Mouse (Mus musculus) limb, embryonic 10.5 days (tissue): ENCODE measurements around the gene Zfp748. TPM values are rescaled to one million over a fixed set of nuclear protein-coding genes. Genes with fewer than 3 reads are reported as not detected.

Source experiments
- polyA plus RNA-seq: library from polyadenylated mRNA; unstranded; fragments of >200 nt; fragmentation: Nextera tagmentation; extraction: Ambion mirVana; gene quantifications from 2 replicates; pipeline ENCODE4 v1.2.1, GENCODE M21; 2016

Zfp748 gene
- polyA plus RNA-seq, 1 experiment from 2014 or later: 18.5 TPM

Other genes starting within 250 kb of the Zfp748 start
- gene Zfp457, start 247.3 kb downstream of the Zfp748 start, polyA plus RNA-seq: 0.24 and 0.50 TPM in 2 replicates
- 1.4 and 1.7 TPM in 2 replicates for gene Zfp595, start 221.3 kb downstream of the Zfp748 start, polyA plus RNA-seq
- gene Gm28044, start 193.3 kb downstream of the Zfp748 start, polyA plus RNA-seq: not detected in 2 replicates
- 0.93 and 1.2 TPM in 2 replicates for gene Zfp953, start 193.2 kb downstream of the Zfp748 start, polyA plus RNA-seq
- gene Gm28041, start 178.1 kb downstream of the Zfp748 start, polyA plus RNA-seq: 0.35 TPM in 1 of 2 replicates, not detected in the other
- gene Zfp456, start 178.0 kb downstream of the Zfp748 start, polyA plus RNA-seq: 0.78 and 1.2 TPM in 2 replicates
- gene Zfp429, start 154.0 kb downstream of the Zfp748 start, polyA plus RNA-seq: 2.7 and 6.0 TPM in 2 replicates
- 1.2 TPM in 2 replicates for gene Zfp459, start 132.4 kb downstream of the Zfp748 start, polyA plus RNA-seq
- 6.8 and 10.1 TPM in 2 replicates for gene Zfp874a, start 102.2 kb downstream of the Zfp748 start, polyA plus RNA-seq
- 1.5 and 2.5 TPM in 2 replicates for gene Zfp874b, start 69.6 kb downstream of the Zfp748 start, polyA plus RNA-seq
- gene Zfp58, start 53.3 kb downstream of the Zfp748 start, polyA plus RNA-seq: 14.2 and 18.5 TPM in 2 replicates
- gene Gm26965, start 27.7 kb downstream of the Zfp748 start, polyA plus RNA-seq: not detected in 2 replicates
- gene Zfp87, start 27.7 kb downstream of the Zfp748 start, polyA plus RNA-seq: 18.0 and 22.3 TPM in 2 replicates
- 2.6 and 3.6 TPM in 2 replicates for gene Zfp729b, start 55.9 kb upstream of the Zfp748 start, polyA plus RNA-seq
- gene Gm49345, start 83.9 kb upstream of the Zfp748 start, polyA plus RNA-seq: 0.18 TPM in 1 of 2 replicates, not detected in the other
- gene Zfp729a, start 84.0 kb upstream of the Zfp748 start, polyA plus RNA-seq: 2.0 and 2.5 TPM in 2 replicates
- 9.9 and 12.1 TPM in 2 replicates for gene Zfp738, start 133.2 kb upstream of the Zfp748 start, polyA plus RNA-seq
- gene Zfp65, start 175.3 kb upstream of the Zfp748 start, polyA plus RNA-seq: 6.2 and 8.9 TPM in 2 replicates
- gene Zfp85, start 201.4 kb upstream of the Zfp748 start, polyA plus RNA-seq: 4.3 and 4.7 TPM in 2 replicates
- 2.9 and 3.6 TPM in 2 replicates for gene Zfp493, start 225.9 kb upstream of the Zfp748 start, polyA plus RNA-seq